Mouse (Mus musculus) stomach, postnatal 0 days (tissue): Measurements from ENCODE around the gene Akap13.

ENCODE experiments used
- CTCF ChIP-seq: IDR thresholded peaks from 2 replicates; pipeline ENCODE4 v1.5.1; 2016; ENCODE audit warnings: antibody characterized with exemption, low read depth, mild to moderate bottlenecking, moderate library complexity
- EP300 ChIP-seq: optimal IDR thresholded peaks from 2 replicates; pipeline ENCODE3; 2016; ENCODE audit warnings: antibody characterized with exemption

DNA sequence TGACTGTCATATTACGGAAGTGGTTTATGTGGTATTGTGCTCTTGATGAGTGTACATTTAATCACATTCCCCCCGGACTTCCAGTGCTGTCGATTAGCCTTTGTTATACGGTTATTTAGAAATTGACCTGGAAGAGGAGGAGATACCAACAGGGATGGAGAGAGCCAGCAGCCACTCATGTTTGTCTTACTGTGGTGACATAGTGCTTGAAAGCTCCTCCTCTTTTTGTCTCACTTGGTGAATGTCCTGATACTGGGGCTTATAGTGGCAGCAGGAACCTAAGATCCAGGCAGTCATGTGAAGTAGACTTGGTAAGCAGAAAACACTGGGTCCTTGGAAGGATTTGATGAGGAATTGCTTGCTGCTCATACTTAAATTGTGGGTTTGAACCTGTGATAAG lies 44.8 kb downstream of the Akap13 start:
- no peak for TF ChIP-seq CTCF
- no peak for TF ChIP-seq EP300
